Mouse (Mus musculus) cortical plate, adult 2 months (tissue): ENCODE data around the gene Hcrt.

Experiments used
- CTCF ChIP-seq: fragments of 200-500 bp; IDR thresholded peaks from 2 replicates; pipeline ENCODE4 v1.5.1; 2011; ENCODE audit warnings: mild to moderate bottlenecking, control low read depth, low read length; ENCODE audit not compliant: insufficient read depth; ENCODE audit errors: extremely low read depth
- POLR2A ChIP-seq: fragments of 200-500 bp; IDR thresholded peaks from 2 replicates; pipeline ENCODE4 v1.6.1; 2011; ENCODE audit warnings: mild to moderate bottlenecking, low read length, control low read depth; ENCODE audit not compliant: insufficient read depth; ENCODE audit errors: extremely low read depth

DNA sequence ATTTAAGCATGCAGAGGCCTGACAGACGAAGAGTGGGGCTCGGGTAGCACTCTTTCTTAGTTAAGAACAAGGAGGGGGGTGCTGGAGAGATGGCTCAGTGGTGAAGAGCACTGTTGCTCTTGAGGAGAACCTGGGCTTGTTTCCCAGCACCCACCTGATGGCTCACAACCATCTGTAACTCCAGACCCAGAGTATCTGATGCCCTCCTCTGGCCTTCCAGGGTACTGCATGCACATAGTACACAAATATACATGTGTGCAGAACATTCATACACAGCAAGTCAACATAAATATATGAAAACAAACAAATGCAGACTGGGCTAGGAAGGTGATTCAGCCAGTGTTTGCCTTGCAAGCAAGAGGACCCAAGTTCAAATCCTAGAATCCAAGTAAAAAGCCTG is 48.4 kb upstream of the Hcrt start:
- TF ChIP-seq CTCF (no peak), POLR2A (no peak)
